Mouse (Mus musculus): Measurements from ENCODE around the gene Myl12a.

DNA sequence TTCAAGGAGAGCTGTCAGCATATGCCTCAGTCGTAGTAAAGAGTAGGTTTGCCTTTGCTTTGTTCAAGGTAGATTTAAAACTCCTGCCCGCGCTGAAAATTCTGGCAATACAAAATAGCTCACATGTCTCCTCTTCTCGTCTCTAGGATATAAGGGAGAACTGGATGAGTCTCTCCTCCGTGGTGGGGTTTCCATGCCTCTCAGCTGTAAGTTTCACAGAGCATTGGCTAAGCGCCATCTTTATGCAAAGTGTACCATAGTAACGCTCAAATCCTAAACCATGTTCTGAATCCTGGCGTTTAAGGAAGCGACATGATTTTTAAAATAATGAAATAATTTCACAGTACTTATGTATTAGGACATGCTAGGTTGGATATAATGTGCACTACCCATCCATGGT lies 42.9 kb upstream of the Myl12a start:
- TF ChIP-seq GATA1 (IDR thresholded peaks at IDR 0.05; ENCODE audit: low read length), result no peak
- TF ChIP-seq TAL1 (IDR thresholded peaks at IDR 0.05; ENCODE audit: low read length), result no peak
